Mouse (Mus musculus): ENCODE measurements around the gene AC161166.1. TPM values are rescaled to one million over a fixed set of nuclear protein-coding genes. Genes with fewer than 3 reads are reported as not detected.

Gene AC161166.1
- not detected in 2 replicates for polyA plus RNA-seq (2015; fragmentation: Nextera tagmentation; extraction: Ambion mirVana)

DNA sequence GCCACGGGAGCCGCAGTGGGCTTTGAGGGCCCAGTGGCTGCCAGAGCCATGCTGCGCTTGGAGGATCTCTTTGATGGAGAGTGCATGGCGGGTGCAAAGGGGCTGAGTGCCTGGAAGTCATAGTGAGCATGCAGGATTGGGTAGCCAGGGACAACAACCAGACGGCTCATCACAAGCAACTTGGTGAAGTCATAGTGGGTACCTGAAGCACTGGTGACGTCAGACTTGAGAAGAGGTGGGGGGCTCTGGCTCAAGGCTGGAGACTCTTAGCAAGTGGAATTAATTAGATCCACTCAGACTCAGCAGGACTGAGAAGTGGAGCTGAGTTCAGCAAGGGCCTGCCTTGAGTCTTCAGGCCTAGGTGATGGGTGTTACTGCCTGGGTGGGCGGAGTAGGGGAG is at the start of gene AC161166.1:
Gene AC161166.1 (minus strand): TSS at position 101 of the 400 bp plus-strand sequence.
- no peak within 1 kb of the TSS for H3K4me3 ChIP-seq (ENCODE audit: low read depth, low read length)
- DNase-seq, result no peak
- no peaks in the 10 kb centered on the region; the same call in 1 of the 2 replicates for H3K36me3 ChIP-seq (replicated peaks; ENCODE audit: insufficient read depth, low read length)
- H3K27ac ChIP-seq (ENCODE audit: low read depth), result no peak within 1 kb of the TSS
- WGBS (ENCODE audit: insufficient replicate concordance), result 86% methylated on average over 7 of the region's 7 CpGs
- H3K4me1 ChIP-seq (ENCODE audit: insufficient read depth), result no peaks in the 10 kb centered on the region
- H3K9ac ChIP-seq (replicated peaks), result no peak within 1 kb of the TSS
- no peaks in the 10 kb centered on the region for H3K9me3 ChIP-seq (ENCODE audit: low read length)
- no peak for ATAC-seq
- no peak for TF ChIP-seq CTCF (IDR thresholded peaks at IDR 0.05; ENCODE audit: low read depth)
- no peak for TF ChIP-seq EP300 (IDR thresholded peaks at IDR 0.05; ENCODE audit: low read depth)
- no peak within 1 kb of the TSS for H3K4me2 ChIP-seq (ENCODE audit: low read depth, low read length)
- no peaks in the 10 kb centered on the region for H3K27me3 ChIP-seq (ENCODE audit: insufficient read depth, low read length)

DNA sequence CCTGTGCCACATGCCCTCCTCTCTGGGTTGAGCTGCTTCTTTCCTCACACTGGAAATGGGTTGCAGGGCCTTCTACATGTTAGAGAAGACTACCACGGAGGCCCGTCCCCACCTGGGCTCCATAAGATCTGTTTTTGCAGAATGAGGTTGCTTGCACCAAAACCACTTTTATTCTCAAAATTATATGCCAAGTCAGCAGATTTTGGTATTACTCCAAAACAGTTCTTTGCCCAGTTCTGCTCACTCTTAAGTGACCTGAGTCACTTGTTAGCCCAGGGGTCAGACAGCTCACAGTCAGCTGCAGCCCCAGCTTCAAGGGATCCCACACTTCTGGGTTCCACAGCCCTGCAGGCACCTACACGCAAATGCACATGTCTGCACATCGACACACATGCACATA is 49.2 kb upstream of the AC161166.1 start:
- H3K4me1 ChIP-seq (ENCODE audit: insufficient read depth), result no peaks in the 10 kb centered on the region
- 89% methylated on average over 4 of the region's 4 CpGs for WGBS (ENCODE audit: insufficient replicate concordance)
- H3K36me3 ChIP-seq (replicated peaks; ENCODE audit: insufficient read depth, low read length), result peaks cover 29% of the 10 kb centered on the region; the same call in 1 of the 2 replicates
- DNase-seq, result no peak
- no peak overlapping the region for H3K9ac ChIP-seq (replicated peaks)
- H3K9me3 ChIP-seq (ENCODE audit: low read length), result no peaks in the 10 kb centered on the region
- H3K4me3 ChIP-seq (ENCODE audit: low read depth, low read length), result no peak overlapping the region
- TF ChIP-seq CTCF (IDR thresholded peaks at IDR 0.05; ENCODE audit: low read depth) (no peak), EP300 (IDR thresholded peaks at IDR 0.05; ENCODE audit: low read depth) (no peak)
- H3K27ac ChIP-seq (ENCODE audit: low read depth), result no peak overlapping the region
- ATAC-seq, result no peak
- H3K27me3 ChIP-seq (ENCODE audit: insufficient read depth, low read length), result no peaks in the 10 kb centered on the region
- no peak overlapping the region for H3K4me2 ChIP-seq (ENCODE audit: low read depth, low read length)

DNA sequence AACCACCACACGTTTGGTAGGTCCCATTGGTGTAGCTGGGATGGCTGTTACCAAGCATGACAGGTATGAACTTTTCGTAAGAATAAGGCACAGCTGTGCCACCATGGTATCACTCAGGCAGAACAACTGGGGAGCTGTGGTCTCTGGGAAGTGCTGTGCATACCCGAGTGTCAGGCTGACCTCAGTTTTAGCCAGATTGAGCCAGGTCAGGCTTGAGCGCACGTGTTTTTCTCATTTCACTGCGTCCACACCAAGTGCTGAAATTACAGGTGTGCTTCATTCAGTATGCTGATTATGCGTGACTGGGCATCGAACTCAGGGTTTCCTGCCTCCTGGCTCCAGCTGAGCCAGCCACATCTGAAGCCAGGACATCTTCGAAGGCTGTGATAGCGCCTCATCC is 43.5 kb upstream of the AC161166.1 start:
- peaks cover 22% of the 10 kb centered on the region for H3K36me3 ChIP-seq (replicated peaks; ENCODE audit: insufficient read depth, low read length)
- WGBS (ENCODE audit: insufficient replicate concordance), result 86% methylated on average over 10 of the region's 10 CpGs

DNA sequence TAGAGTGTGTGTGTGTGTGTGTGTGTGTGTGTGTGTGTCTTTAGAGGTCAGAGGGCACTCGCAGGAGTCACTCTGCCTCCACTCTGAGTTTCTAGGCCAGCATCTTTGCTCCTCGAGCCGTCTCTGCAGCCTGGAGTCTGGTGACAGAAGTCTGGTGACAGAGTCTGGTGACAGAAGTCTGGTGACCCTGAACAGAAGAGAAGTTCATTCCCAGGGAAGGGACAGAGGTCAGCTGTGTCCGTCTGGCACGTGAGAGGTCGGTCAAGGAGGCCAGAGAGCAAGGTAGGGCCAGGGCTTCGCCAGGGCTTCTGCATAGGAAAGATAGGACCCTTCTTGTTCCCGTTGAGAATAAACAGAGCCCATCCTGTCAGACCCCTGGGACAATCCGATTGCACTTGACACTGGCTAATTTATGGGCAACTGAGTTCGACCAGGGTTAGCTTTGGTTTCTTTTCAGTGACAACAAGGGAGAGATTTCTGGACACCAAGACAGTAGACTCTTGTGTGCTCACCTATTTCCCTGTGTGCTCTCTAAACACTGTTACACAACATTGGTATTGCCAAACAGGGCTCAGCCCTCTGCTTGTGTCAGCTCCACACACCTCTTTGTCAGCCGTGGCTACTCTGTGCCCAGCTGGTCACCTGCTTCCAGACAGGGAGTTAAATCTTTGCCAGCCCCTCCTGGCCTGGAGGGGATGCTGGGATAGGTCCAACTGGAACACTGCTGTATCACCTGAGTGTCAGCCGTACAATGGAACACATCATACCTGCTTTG is 39.9 kb upstream of the AC161166.1 start:
- Histone ChIP-seq H3K4me1 (ENCODE audit: insufficient read depth) (peaks cover 10% of the 10 kb centered on the region), H3K4me2 (ENCODE audit: low read depth, low read length) (peak overlapping the region; percentile 35; the same call in 1 of the 2 replicates), H3K4me3 (ENCODE audit: low read depth, low read length) (no peak overlapping the region), H3K9ac (replicated peaks) (0 out of 2 replicates have a peak overlapping the region, but pooled peaks have one; percentile 34), H3K27ac (ENCODE audit: low read depth) (peak overlapping the region; percentile 90), H3K36me3 (replicated peaks; ENCODE audit: insufficient read depth, low read length) (peaks cover 11% of the 10 kb centered on the region), H3K27me3 (ENCODE audit: insufficient read depth, low read length) (no peaks in the 10 kb centered on the region), H3K9me3 (ENCODE audit: low read length) (no peaks in the 10 kb centered on the region)
- peak; percentile 65 for DNase-seq
- peak; percentile 99 for ATAC-seq
- peak; percentile 68 for TF ChIP-seq EP300 (IDR thresholded peaks at IDR 0.05; ENCODE audit: low read depth)
- TF ChIP-seq CTCF (IDR thresholded peaks at IDR 0.05; ENCODE audit: low read depth), result no peak
- 59% methylated on average over 12 of the region's 12 CpGs for WGBS (ENCODE audit: insufficient replicate concordance)

More for the DNA sequence above, 43.5 kb upstream of the AC161166.1 start:
- Histone ChIP-seq H3K4me2 (ENCODE audit: low read depth, low read length) (no peak overlapping the region), H3K4me1 (ENCODE audit: insufficient read depth) (peaks cover 6% of the 10 kb centered on the region; the same call in 1 of the 2 replicates), H3K27me3 (ENCODE audit: insufficient read depth, low read length) (no peaks in the 10 kb centered on the region), H3K9me3 (ENCODE audit: low read length) (no peaks in the 10 kb centered on the region), H3K27ac (ENCODE audit: low read depth) (no peak overlapping the region), H3K9ac (replicated peaks) (no peak overlapping the region), H3K4me3 (ENCODE audit: low read depth, low read length) (no peak overlapping the region)
- TF ChIP-seq CTCF (IDR thresholded peaks at IDR 0.05; ENCODE audit: low read depth) (no peak), EP300 (IDR thresholded peaks at IDR 0.05; ENCODE audit: low read depth) (no peak)
- no peak for DNase-seq
- ATAC-seq, result no peak

DNA sequence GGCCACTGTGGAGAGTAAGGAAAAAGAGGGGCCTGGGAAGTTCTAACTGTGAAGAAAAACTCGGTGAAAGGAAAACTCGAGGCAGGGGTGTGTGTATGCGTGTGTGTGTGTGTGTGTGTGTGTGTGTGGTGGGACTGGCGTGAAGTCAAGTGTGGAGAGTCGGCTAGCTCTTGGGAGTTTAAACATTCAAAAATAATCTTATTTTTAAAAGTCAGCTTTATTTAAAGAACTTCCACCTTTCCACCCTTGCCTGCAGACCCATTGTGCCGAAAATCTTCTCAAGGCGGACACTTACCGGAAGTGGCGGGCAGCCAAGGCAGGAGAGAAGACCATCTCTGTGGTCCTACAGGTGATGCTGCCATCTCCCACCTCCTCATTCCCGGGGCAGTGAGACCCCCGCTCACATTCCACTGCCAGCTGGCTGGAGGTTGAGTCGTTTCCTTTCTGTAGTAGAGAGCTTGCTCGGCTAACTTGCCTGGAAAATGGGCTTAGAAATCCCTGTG is 35.3 kb upstream of the AC161166.1 start:
- H3K27me3 ChIP-seq (ENCODE audit: insufficient read depth, low read length), result no peaks in the 10 kb centered on the region
- H3K4me1 ChIP-seq (ENCODE audit: insufficient read depth), result peaks cover 15% of the 10 kb centered on the region
- H3K36me3 ChIP-seq (replicated peaks; ENCODE audit: insufficient read depth, low read length), result 0 out of 2 replicates have a peak, but pooled peaks cover 2% of the 10 kb centered on the region
- ATAC-seq, result no peak
- H3K9me3 ChIP-seq (ENCODE audit: low read length), result 0 out of 2 replicates have a peak, but pooled peaks cover 3% of the 10 kb centered on the region
- peak overlapping the region; percentile 85 for H3K9ac ChIP-seq (replicated peaks)
- H3K4me2 ChIP-seq (ENCODE audit: low read depth, low read length), result peak overlapping the region; percentile 91
- DNase-seq, result no peak
- H3K27ac ChIP-seq (ENCODE audit: low read depth), result peak overlapping the region; percentile 45; the same call in 1 of the 2 replicates
- peak overlapping the region; percentile 81 for H3K4me3 ChIP-seq (ENCODE audit: low read depth, low read length)
- TF ChIP-seq EP300 (IDR thresholded peaks at IDR 0.05; ENCODE audit: low read depth) (no peak), CTCF (IDR thresholded peaks at IDR 0.05; ENCODE audit: low read depth) (no peak)
- WGBS (ENCODE audit: insufficient replicate concordance), result 27% methylated on average over 13 of the region's 13 CpGs

Data from liver, postnatal 0 days (tissue).